Mouse (Mus musculus) intestine, embryonic 14.5 days (tissue): ENCODE results near the gene Sumo1. TPM values are rescaled to one million over a fixed set of nuclear protein-coding genes. Genes with fewer than 3 reads are reported as not detected.
"Not testable (repeated sequence)": the region's sequence is repeated elsewhere in the genome, so short reads cannot be mapped to it uniquely, and the experiment has no call there.

Experiments
- ATAC-seq: fragments of 200-750 bp; cut with Nextera tagmentation; replicated peaks from 2 replicates; pipeline ENCODE4 v1.8.0; 2017; ENCODE audit warnings: low read depth, moderate number of reproducible peaks, moderate TSS enrichment, moderate library complexity; ENCODE audit not compliant: low FRiP score, low TSS enrichment
- DNase-seq: peaks from one replicate; pipeline ENCODE4 v3.0.0-alpha.2; 2018; ENCODE audit warnings: low spot score
- H3K27ac ChIP-seq: fragments of 300-500 bp; sonication (generic); 2 replicates; pipeline ENCODE4 v1.5.1; 2014; ENCODE audit warnings: low read depth, mild to moderate bottlenecking, control low read depth
- H3K27me3 ChIP-seq: fragments of 300-500 bp; sonication (generic); replicated peaks from 2 replicates; pipeline ENCODE4 v1.6.1; 2014; ENCODE audit warnings: low read length, control low read depth; ENCODE audit not compliant: control insufficient read depth, insufficient read depth
- H3K36me3 ChIP-seq: fragments of 300-500 bp; sonication (generic); 2 replicates; pipeline ENCODE4 v1.6.1; 2014; ENCODE audit warnings: low read length, control low read depth; ENCODE audit not compliant: control insufficient read depth, insufficient read depth
- H3K4me1 ChIP-seq: fragments of 300-500 bp; sonication (generic); replicated peaks from 2 replicates; pipeline ENCODE4 v1.6.1; 2014; ENCODE audit warnings: low read length, control low read depth, mixed read lengths; ENCODE audit not compliant: control insufficient read depth, insufficient read depth
- H3K4me2 ChIP-seq: fragments of 300-500 bp; sonication (generic); 2 replicates; pipeline ENCODE4 v1.6.1; 2014; ENCODE audit warnings: low read length
- H3K4me3 ChIP-seq: fragments of 300-500 bp; sonication (generic); 2 replicates; pipeline ENCODE4 v1.5.1; 2014; ENCODE audit warnings: low read depth, low read length, control low read depth, mixed read lengths
- H3K9ac ChIP-seq: fragments of 300-500 bp; sonication (generic); 2 replicates; pipeline ENCODE4 v1.6.1; 2014; ENCODE audit warnings: mild to moderate bottlenecking, low read length
- H3K9me3 ChIP-seq: fragments of 300-500 bp; sonication (generic); 2 replicates; pipeline ENCODE4 v1.6.1; 2016; ENCODE audit warnings: low read length, control low read depth; ENCODE audit not compliant: control insufficient read depth
- WGBS: fragments of 180-500 bp; shearing (Covaris S2); extraction: QIAGEN DNeasy Blood & Tissue Kit; methylation state at CpG from one replicate; pipeline ENCODE4 v1.1.7; 2014; 5-methylcytosine and 5-hydroxymethylcytosine counted together
- polyA plus RNA-seq: library from polyadenylated mRNA; unstranded; fragments of >200 nt; fragmentation: Nextera tagmentation; extraction: Ambion mirVana; gene quantifications from 2 replicates; pipeline ENCODE4 v1.2.1, GENCODE M21; 2014

Gene Sumo1
- polyA plus RNA-seq, 1 experiment from 2014 or later = 371 TPM

GRCm38 (mm10) chr1:59651201-59651819 is 19.3 kb downstream of the Sumo1 start:
- no peak overlapping the region for H3K4me2 ChIP-seq
- DNase-seq (no peak), ATAC-seq (no peak)
- H3K4me1 ChIP-seq = no peaks in the 10 kb centered on the region
- WGBS = 94% methylated on average over 3 of the region's 3 CpGs
- H3K27ac ChIP-seq = no peak overlapping the region
- no peaks in the 10 kb centered on the region for H3K27me3 ChIP-seq
- H3K36me3 ChIP-seq = peaks cover 72% of the 10 kb centered on the region
- no peak overlapping the region for H3K9ac ChIP-seq
- H3K4me3 ChIP-seq = no peak overlapping the region
- H3K9me3 ChIP-seq = no peaks in the 10 kb centered on the region

- not testable (repeated sequence) for ATAC-seq, DNase-seq, H3K9me3 ChIP-seq, H3K4me3 ChIP-seq, H3K4me1 ChIP-seq, H3K27ac ChIP-seq, H3K4me2 ChIP-seq, H3K9ac ChIP-seq, H3K27me3 ChIP-seq
- WGBS = 91% methylated on average over 2 of the region's 2 CpGs
- H3K36me3 ChIP-seq = peaks cover 66% of the 10 kb centered on the region
These were observed 24.1 kb downstream of the Sumo1 start for GRCm38 (mm10) chr1:59646502-59646901.

- Histone ChIP-seq H3K9ac (no peak overlapping the region), H3K9me3 (no peaks in the 10 kb centered on the region), H3K36me3 (peaks cover 40% of the 10 kb centered on the region), H3K4me1 (no peaks in the 10 kb centered on the region), H3K4me3 (no peak overlapping the region), H3K27ac (no peak overlapping the region), H3K27me3 (no peaks in the 10 kb centered on the region), H3K4me2 (no peak overlapping the region)
- DNase-seq (no peak), ATAC-seq (no peak)
- 62% methylated on average over 1 of the region's 1 CpGs for WGBS
These were observed 28.1 kb downstream of the Sumo1 start for GRCm38 (mm10) chr1:59642488-59642887.

- H3K4me2 ChIP-seq = no peak overlapping the region
- H3K9ac ChIP-seq = no peak overlapping the region
- peaks cover 18% of the 10 kb centered on the region for H3K36me3 ChIP-seq
- ATAC-seq = no peak
- no peaks in the 10 kb centered on the region for H3K27me3 ChIP-seq
- no peak overlapping the region for H3K27ac ChIP-seq
- no peaks in the 10 kb centered on the region for H3K9me3 ChIP-seq
- 85% methylated on average over 3 of the region's 3 CpGs for WGBS
- no peaks in the 10 kb centered on the region for H3K4me1 ChIP-seq
- DNase-seq = no peak
- no peak overlapping the region for H3K4me3 ChIP-seq
These were observed 32.3 kb downstream of the Sumo1 start for GRCm38 (mm10) chr1:59638371-59638770.

GRCm38 (mm10) chr1:59636349-59636748 is 34.3 kb downstream of the Sumo1 start:
- DNase-seq (no peak), ATAC-seq (no peak)
- H3K27me3 ChIP-seq = no peaks in the 10 kb centered on the region
- H3K9me3 ChIP-seq = no peaks in the 10 kb centered on the region
- WGBS = 69% methylated on average over 1 of the region's 1 CpGs
- peaks cover 3% of the 10 kb centered on the region; the same call in 1 of the 2 replicates for H3K36me3 ChIP-seq
- no peak overlapping the region for H3K4me2 ChIP-seq
- no peak overlapping the region for H3K4me3 ChIP-seq
- H3K9ac ChIP-seq = no peak overlapping the region
- H3K4me1 ChIP-seq = no peaks in the 10 kb centered on the region
- H3K27ac ChIP-seq = no peak overlapping the region

DNA sequence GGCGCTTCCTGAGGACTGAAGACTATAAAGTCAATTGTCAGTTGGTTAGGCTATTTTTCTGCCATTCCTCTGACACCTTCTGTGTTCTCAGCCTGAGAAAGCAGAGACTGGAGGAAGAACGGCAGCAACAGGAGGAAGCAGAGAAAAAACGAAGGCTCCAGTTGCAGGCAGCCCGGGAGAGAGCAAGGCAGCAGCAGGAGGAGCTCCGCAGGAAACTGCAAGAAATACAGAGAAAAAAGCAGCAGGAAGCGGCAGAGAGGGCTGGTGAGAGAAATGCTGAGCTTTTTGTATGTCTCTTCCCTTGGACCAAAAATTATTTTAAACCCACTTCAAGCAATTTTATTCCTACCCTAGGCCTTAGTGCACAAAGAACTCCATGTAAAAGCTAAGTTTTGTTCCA is 37.6 kb downstream of the Sumo1 start:
- H3K4me2 ChIP-seq = no peak overlapping the region
- H3K27me3 ChIP-seq = no peaks in the 10 kb centered on the region
- H3K9me3 ChIP-seq = no peaks in the 10 kb centered on the region
- no peak overlapping the region for H3K9ac ChIP-seq
- H3K4me3 ChIP-seq = no peak overlapping the region
- no peaks in the 10 kb centered on the region for H3K4me1 ChIP-seq
- H3K36me3 ChIP-seq = no peaks in the 10 kb centered on the region
- H3K27ac ChIP-seq = no peak overlapping the region
- no peak for ATAC-seq
- WGBS = 23% methylated on average over 6 of the region's 6 CpGs
- no peak for DNase-seq

DNA sequence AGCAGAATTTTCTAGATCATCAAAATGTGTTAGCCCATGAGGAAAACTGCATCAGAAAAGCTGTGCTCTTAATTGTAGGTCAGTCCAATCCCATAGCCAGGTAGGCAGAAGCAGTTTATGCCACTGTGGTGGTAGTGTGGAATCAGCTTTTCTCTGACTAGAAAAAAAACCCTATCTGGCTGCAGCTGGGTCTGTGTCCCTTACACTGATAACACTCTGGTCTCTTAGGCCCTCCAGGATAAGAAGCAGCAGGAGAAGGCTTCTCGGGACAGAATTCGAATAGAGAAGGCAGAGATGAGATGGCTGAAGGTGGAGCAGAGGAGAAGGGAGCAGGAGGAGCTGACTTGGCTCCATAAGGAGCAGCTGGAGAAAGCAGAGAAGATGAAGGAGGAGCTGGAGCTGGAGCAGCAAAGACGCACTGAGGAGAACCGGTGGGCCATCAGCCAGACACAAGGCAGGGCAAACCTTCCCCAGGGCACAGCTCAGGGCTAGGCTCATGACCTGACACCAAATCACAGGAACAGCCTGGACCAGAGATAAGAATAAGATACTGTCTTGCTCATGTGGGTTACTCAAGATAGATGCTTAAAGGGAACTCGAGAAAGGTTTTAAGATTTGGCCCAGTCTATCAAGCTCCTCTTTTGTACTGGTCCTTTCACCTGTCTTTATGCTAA is 38.5 kb downstream of the Sumo1 start:
- H3K9ac ChIP-seq = no peak overlapping the region
- no peak for ATAC-seq
- 79% methylated on average over 5 of the region's 5 CpGs for WGBS

GRCm38 (mm10) chr1:59630356-59630755 is 40.3 kb downstream of the Sumo1 start:
- H3K27me3 ChIP-seq, H3K4me3 ChIP-seq, ATAC-seq, H3K9me3 ChIP-seq, H3K4me2 ChIP-seq, H3K9ac ChIP-seq, H3K27ac ChIP-seq, H3K4me1 ChIP-seq, DNase-seq, H3K36me3 ChIP-seq: not testable (repeated sequence)
- 89% methylated on average over 6 of the region's 6 CpGs for WGBS

More for the DNA sequence above, 38.5 kb downstream of the Sumo1 start:
- no peak for DNase-seq
- no peak overlapping the region for H3K4me3 ChIP-seq
- no peak overlapping the region for H3K27ac ChIP-seq
- H3K9me3 ChIP-seq = no peaks in the 10 kb centered on the region
- H3K4me1 ChIP-seq = no peaks in the 10 kb centered on the region
- no peaks in the 10 kb centered on the region for H3K36me3 ChIP-seq
- H3K4me2 ChIP-seq = no peak overlapping the region
- no peaks in the 10 kb centered on the region for H3K27me3 ChIP-seq

DNA sequence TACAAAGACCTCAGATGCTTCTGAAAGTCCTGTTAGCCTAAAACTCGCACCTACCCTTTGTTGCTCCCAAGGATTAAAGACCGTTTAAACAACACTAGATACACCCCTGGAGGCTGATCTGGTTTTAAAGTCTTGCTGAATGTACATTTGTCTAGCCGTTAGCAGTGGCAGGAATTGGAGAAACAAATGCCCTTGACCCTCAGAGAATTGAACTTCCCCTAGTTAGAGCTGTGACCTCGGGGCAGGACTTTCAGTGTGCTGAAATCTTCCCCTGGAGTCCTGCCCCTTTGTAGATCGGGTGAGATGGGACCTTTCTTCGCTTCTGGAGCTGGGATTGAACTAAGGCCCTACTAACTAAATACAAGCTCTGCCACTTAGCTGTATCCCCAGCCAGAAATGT is 41.4 kb downstream of the Sumo1 start:
- Histone ChIP-seq H3K36me3 (no peaks in the 10 kb centered on the region), H3K4me1 (no peaks in the 10 kb centered on the region), H3K9ac (no peak overlapping the region), H3K4me2 (no peak overlapping the region), H3K4me3 (no peak overlapping the region), H3K9me3 (no peaks in the 10 kb centered on the region), H3K27me3 (no peaks in the 10 kb centered on the region), H3K27ac (no peak overlapping the region)
- WGBS = 46% methylated on average over 6 of the region's 6 CpGs
- no peak for DNase-seq
- no peak for ATAC-seq
